Mouse (Mus musculus) midbrain, embryonic 13.5 days (tissue): Measurements from ENCODE around the gene Rag2. TPM values are rescaled to one million over a fixed set of nuclear protein-coding genes. Genes with fewer than 3 reads are reported as not detected.

ENCODE experiments used
- ATAC-seq: fragments of 200-750 bp; cut with Nextera tagmentation; 2 replicates; pipeline ENCODE4 v1.8.0; 2017; ENCODE audit warnings: mild to moderate bottlenecking, moderate TSS enrichment, moderate library complexity
- H3K27ac ChIP-seq: fragments of 300-500 bp; sonication (generic); 2 replicates; pipeline ENCODE4 v1.5.1; 2015; ENCODE audit warnings: inconsistent platforms, mild to moderate bottlenecking, moderate library complexity
- H3K27me3 ChIP-seq: fragments of 300-500 bp; sonication (generic); 2 replicates; pipeline ENCODE4 v1.6.1; 2015; ENCODE audit warnings: mild to moderate bottlenecking, inconsistent platforms
- H3K36me3 ChIP-seq: fragments of 300-500 bp; sonication (generic); 2 replicates; pipeline ENCODE4 v1.6.1; 2015; ENCODE audit warnings: mild to moderate bottlenecking, inconsistent platforms
- H3K4me1 ChIP-seq: fragments of 300-500 bp; sonication (generic); replicated peaks from 2 replicates; pipeline ENCODE4 v1.6.1; 2015; ENCODE audit warnings: inconsistent platforms
- H3K4me2 ChIP-seq: fragments of 300-500 bp; sonication (generic); replicated peaks from 2 replicates; pipeline ENCODE4 v1.6.1; 2015; ENCODE audit warnings: moderate library complexity, mild to moderate bottlenecking, inconsistent platforms
- H3K4me3 ChIP-seq: fragments of 300-500 bp; sonication (generic); replicated peaks from 2 replicates; pipeline ENCODE4 v1.5.1; 2015; ENCODE audit warnings: mild to moderate bottlenecking, inconsistent platforms
- H3K9ac ChIP-seq: fragments of 300-500 bp; sonication (generic); replicated peaks from 2 replicates; pipeline ENCODE4 v1.6.1; 2015; ENCODE audit warnings: mild to moderate bottlenecking, inconsistent platforms
- H3K9me3 ChIP-seq: fragments of 300-500 bp; sonication (generic); 2 replicates; pipeline ENCODE4 v1.6.1; 2016; ENCODE audit warnings: mild to moderate bottlenecking, inconsistent platforms
- WGBS: fragments of 180-500 bp; shearing (Covaris S2); methylation state at CpG from one replicate; pipeline ENCODE4 v1.1.7; 2015; 5-methylcytosine and 5-hydroxymethylcytosine counted together
- polyA plus RNA-seq: library from polyadenylated mRNA; unstranded; fragments of >200 nt; fragmentation: Nextera tagmentation; extraction: Ambion mirVana; gene quantifications from 2 replicates; pipeline ENCODE4 v1.2.1, GENCODE M21; 2015

Rag2 gene
- polyA plus RNA-seq, 1 experiment from 2014 or later = not detected

DNA sequence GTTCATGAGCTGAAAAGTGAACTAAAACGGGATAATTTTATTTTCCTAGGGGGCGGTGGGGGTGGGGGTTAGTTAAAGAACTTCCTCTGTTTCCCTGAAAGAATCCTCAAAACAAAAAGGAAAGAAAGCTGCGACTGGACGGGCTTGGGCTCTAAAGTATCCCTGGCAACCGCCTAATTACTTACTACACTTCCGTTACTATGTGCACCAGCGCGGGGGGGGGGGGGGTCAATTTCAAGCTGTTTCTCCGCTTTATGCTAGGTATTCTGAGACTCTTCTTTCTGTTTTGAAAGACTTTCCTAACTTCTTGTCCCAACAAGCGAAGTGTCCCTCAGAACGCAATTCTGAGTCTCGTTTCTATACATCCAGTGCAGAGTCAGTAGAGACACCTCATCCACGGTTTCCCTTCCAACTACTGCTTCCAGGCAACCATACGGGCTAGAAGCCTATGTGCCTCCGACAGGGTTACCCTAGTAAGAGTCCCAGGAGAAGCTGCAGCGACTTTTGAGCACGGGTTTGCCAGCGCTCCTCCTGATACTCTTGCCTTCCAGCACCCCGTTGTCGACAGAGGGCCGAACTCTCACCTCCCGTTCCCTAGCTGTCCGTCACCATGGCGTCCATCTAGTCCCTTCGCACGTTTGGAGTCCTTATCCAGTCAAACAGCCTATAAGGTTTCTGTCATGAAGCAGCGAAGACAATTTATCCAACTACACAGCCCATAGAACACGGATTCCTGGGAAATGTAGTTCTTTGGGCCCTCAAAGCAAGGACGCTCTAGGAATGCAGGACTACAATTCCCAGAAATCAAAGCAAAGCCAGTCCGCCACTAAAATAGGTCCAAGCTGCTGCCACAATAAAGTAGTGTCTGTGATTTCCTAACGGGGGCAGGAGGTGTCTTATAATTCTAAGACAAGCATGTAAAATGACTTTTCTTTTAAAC is 4.0 kb downstream of the Rag2 start:
- under 1% methylated on average over 31 of the region's 31 CpGs for WGBS
- no peaks in the 10 kb centered on the region for H3K9me3 ChIP-seq
- H3K4me1 ChIP-seq = peaks cover 23% of the 10 kb centered on the region
- H3K4me3 ChIP-seq = peak overlapping the region; percentile 74
- H3K4me2 ChIP-seq = peak overlapping the region; percentile 71
- peak overlapping the region; percentile 68 for H3K9ac ChIP-seq
- peak overlapping the region; percentile 93 for H3K27ac ChIP-seq
- no peaks in the 10 kb centered on the region for H3K36me3 ChIP-seq
- peaks cover 8% of the 10 kb centered on the region; the same call in 1 of the 2 replicates for H3K27me3 ChIP-seq
- peak; percentile 99 for ATAC-seq

DNA sequence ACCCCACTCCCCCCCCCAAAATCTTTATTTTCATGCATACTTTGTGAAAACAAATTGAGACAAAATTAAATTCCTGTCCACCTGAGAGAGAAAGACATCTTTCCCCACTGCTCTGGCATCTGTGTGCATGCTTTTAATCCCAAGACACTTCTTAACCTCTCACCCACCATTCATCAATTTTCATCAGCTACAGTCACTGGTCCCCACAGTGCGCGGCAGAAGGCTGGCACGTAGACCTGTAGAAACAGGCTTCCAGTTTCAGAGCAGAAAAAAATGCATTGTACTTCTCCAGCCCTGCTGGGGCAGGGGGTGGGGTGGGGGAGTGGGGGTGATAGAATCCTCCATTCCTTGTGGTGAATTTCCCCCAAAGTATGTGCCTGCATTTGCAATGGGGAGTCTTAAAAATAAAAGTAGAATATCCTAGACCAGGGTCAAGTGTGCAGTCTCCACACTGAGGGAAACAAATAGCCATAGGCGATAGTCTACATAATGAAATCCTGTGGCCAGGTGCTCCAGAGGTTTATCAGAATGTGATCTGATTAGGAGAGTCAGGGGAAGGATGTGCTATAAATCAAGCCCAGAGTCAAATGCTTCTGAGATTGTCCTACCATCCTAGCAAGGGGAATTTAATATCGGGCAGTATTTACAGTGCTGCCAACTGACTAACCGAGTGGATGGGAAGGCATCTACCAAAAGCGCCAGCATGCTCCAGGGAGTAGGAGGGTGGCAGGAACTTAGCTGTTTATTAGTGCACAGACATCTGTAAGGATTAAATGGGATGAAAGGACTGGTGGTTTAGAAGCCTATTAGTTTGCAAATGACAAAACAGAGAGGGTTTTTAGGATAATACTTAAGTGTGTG is 14.7 kb downstream of the Rag2 start:
- Histone ChIP-seq H3K4me1 (peaks cover 7% of the 10 kb centered on the region), H3K27ac (no peak overlapping the region), H3K4me3 (no peak overlapping the region), H3K4me2 (no peak overlapping the region), H3K9ac (no peak overlapping the region), H3K9me3 (no peaks in the 10 kb centered on the region), H3K27me3 (no peaks in the 10 kb centered on the region), H3K36me3 (no peaks in the 10 kb centered on the region)
- no peak for ATAC-seq
- WGBS = 73% methylated on average over 7 of the region's 7 CpGs

DNA sequence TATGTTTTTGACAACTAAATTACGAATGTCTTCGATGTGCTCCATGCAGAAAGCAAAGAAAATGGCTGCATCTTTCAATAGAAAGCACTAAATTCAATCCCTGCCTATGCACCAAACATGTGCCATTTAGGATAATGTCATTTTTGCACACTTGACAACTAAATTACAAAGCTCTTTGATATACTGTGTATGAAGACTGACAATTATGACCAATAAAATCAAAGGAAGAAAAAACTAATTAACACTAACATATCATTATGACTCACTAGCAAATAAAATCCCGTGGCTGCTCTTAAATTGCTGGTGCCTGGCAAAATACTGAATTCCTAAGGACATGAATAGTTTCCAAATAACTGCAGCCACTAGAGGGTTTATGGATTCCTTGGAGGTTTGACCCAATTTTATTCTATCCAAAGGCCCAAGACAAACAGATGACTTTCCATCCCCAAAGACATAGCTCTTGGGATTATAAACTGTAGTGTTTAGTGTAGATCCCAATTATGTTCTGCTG is 15.4 kb downstream of the Rag2 start:
- Histone ChIP-seq H3K9me3 (no peaks in the 10 kb centered on the region), H3K4me1 (peaks cover 7% of the 10 kb centered on the region), H3K36me3 (no peaks in the 10 kb centered on the region), H3K27ac (no peak overlapping the region), H3K4me2 (no peak overlapping the region), H3K27me3 (no peaks in the 10 kb centered on the region), H3K4me3 (no peak overlapping the region), H3K9ac (no peak overlapping the region)
- WGBS = 72% methylated on average over 3 of the region's 3 CpGs
- no peak for ATAC-seq

DNA sequence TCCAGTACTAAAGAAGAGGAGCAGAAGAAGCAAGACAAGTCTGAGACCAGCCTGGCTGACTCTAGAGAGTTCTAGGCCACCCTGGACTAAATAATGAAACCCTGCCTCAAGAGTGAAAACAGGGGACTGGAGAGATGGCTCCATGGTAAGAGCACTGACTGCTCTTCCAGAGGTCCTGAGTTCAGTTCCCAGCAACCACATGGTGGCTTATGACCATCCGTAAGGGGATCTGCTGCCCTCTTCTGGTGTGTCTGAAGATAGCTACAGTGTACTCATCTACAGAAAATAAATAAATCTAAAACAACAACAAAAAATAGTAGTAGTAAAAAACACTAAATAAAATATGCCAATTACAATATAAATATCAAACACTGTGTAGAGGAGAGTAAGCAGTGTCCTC is 21.3 kb downstream of the Rag2 start:
- Histone ChIP-seq H3K27ac (no peak overlapping the region), H3K27me3 (no peaks in the 10 kb centered on the region), H3K4me1 (no peaks in the 10 kb centered on the region), H3K36me3 (no peaks in the 10 kb centered on the region), H3K4me3 (no peak overlapping the region), H3K9ac (no peak overlapping the region), H3K4me2 (no peak overlapping the region), H3K9me3 (no peaks in the 10 kb centered on the region)
- ATAC-seq = no peak
- WGBS = 96% methylated on average over 1 of the region's 1 CpGs

DNA sequence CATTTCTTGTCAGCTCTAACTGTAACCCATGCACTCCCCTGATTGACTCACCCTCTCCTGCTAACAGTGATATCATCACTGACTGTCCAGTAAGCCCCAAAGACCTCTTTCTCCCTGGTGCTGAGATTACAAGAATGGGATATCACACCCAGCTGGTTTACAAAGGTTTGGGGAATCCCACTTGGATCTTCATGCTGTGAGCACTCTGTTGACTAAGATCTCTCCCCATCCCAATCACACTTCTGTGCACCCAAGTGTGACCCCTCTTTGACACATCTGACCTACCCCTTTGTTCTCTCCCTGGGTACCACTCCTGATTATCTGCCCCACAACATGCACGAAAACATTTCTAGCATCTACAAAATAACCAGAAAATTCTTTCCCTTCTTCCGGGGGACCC is 23.8 kb downstream of the Rag2 start:
- H3K27ac ChIP-seq = no peak overlapping the region
- no peak overlapping the region for H3K4me2 ChIP-seq
- H3K9ac ChIP-seq = no peak overlapping the region
- H3K9me3 ChIP-seq = no peaks in the 10 kb centered on the region
- H3K4me1 ChIP-seq = peaks cover 9% of the 10 kb centered on the region
- H3K27me3 ChIP-seq = 0 out of 2 replicates have a peak, but pooled peaks cover 5% of the 10 kb centered on the region
- 40% methylated on average over 2 of the region's 2 CpGs for WGBS
- no peak for ATAC-seq
- no peak overlapping the region for H3K4me3 ChIP-seq
- no peaks in the 10 kb centered on the region for H3K36me3 ChIP-seq

DNA sequence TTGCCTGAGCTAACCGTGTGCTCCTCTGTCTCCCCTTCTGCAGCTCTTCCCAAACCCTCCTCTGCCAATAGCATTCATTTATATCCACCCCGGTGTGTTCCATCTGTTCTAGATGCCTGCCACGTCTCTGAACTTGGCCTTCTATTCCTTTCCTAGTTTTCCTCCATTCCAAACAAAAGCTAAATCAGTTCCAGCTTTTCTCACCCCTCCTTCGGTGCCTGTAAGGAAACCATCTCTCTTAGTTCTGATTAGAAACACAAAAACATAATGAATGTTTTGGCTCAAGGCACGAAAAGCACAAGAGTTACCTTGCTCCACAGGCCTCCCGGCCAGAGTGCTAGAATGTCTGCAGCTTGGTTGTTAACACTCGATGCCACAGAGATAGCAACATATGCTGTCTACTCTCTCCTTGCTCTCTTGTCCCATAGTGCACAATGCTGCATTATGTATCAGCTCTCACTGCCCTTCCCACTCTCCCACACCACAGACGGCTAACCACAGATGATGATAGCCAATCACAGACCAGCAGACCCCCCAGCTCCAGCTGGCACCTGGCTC is 24.7 kb downstream of the Rag2 start, which contains the start of the genes Rag1 and B230118H07Rik:
Gene Rag1, minus strand, starts transcription at position 388 of the 558 bp plus-strand sequence.
Gene B230118H07Rik, minus strand, starts transcription at position 419 of the 558 bp plus-strand sequence.
- Histone ChIP-seq H3K27ac (no peak within 1 kb of the TSS; the same call in 1 of the 2 replicates), H3K4me2 (no peak within 1 kb of the TSS), H3K4me1 (peaks cover 9% of the 10 kb centered on the region), H3K9ac (no peak within 1 kb of the TSS), H3K36me3 (no peaks in the 10 kb centered on the region), H3K4me3 (no peak within 1 kb of the TSS), H3K27me3 (peaks cover 9% of the 10 kb centered on the region; the same call in 1 of the 2 replicates), H3K9me3 (no peaks in the 10 kb centered on the region)
- no peak for ATAC-seq
- WGBS = 45% methylated on average over 8 of the region's 8 CpGs

DNA sequence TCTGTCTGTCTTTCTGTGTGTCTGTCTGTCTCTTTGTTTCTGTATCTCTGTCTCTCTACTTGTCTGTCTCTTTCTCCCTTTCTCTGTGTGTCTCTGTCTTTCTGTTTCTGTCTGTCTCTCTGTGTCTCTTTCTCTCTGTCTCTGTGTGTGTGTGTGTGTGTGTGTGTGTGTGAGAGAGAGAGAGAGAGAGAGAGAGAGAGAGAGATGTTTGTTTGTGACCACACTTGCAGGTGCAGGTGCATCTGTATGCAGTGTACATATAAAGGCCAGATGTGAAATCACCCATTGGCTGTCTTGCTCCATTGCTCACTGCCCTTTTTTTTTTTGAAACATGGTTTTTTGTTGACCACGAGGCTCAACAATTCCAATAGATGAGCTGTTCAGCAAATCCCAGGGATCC is 25.9 kb downstream of the Rag2 start:
- 58% methylated on average over 1 of the region's 1 CpGs for WGBS
- Histone ChIP-seq H3K4me3 (no peak overlapping the region), H3K4me1 (peaks cover 9% of the 10 kb centered on the region), H3K9ac (no peak overlapping the region), H3K27me3 (peaks cover 12% of the 10 kb centered on the region; the same call in 1 of the 2 replicates), H3K36me3 (no peaks in the 10 kb centered on the region), H3K27ac (no peak overlapping the region), H3K4me2 (no peak overlapping the region), H3K9me3 (no peaks in the 10 kb centered on the region)
- no peak for ATAC-seq

DNA sequence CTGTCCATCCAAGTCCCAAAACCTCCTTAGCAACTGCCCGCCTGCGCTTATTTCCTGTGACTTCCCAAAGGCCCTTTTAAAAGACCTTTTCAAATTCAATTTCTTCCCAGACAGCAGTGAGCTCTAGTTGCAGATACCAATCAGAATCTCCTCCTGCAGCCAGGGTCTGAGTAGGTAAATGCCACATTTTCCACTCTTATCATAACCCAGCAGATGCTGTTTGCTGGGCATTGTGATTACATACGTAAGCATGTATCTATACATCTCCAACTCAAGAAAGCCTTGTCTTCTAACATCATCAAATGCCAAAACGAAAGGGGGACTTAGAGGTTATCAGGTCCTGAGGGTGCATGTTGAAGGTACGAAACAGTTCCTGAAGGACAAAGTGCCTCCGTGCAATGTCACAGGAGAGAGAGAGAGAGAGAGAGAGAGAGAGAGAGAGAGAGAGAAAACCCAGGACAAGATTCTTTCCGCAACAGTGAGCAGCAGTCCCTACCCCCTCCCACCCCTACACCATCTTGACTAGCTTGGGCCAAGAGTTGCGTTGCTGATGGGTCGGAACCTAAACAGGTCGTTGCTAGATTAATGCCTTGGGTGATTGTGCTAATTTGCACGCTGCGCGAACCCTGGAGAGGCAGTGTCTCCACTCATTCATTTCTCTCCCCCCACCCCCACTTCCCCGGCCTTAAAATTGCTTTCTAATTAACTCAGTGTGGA is 27.8 kb downstream of the Rag2 start:
- Histone ChIP-seq H3K4me3 (peak overlapping the region; percentile 37), H3K9ac (no peak overlapping the region; the same call in 1 of the 2 replicates), H3K4me2 (peak overlapping the region; percentile 72), H3K36me3 (no peaks in the 10 kb centered on the region), H3K27ac (no peak overlapping the region), H3K9me3 (no peaks in the 10 kb centered on the region), H3K4me1 (peaks cover 9% of the 10 kb centered on the region), H3K27me3 (peaks cover 12% of the 10 kb centered on the region; the same call in 1 of the 2 replicates)
- WGBS = 27% methylated on average over 14 of the region's 14 CpGs
- peak; percentile 82 for ATAC-seq

DNA sequence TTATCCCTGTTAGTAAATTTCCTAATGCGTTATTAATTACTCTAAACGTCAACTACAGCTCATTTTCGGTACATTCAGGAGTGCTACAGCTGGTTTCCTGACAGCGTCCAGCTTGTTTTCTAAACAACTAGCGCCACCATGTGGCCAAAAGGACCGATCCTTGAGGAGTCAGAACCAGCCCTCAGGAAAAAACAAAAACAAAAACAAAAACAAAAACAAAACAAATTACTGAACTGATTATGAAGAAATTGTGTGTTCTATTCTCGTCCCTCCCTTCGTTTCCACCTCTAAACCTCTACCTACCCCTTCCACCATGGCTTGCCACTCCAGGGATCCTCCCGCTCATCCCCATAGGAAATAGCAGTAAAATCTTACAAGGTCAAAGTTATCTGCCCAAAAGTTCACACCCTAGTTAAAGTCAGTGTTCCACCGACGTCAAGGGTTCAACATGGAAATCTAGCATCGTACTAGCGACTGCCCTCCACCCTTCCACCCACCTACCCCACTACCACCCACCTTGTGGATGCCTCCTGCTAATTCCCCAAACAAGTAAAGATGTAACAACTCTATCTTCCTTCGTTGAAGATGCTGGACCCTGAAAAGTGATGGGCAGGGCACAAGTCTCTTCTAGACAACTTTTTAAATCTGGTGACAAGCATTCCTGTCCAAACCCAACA is 28.5 kb downstream of the Rag2 start:
- H3K4me1 ChIP-seq = peaks cover 9% of the 10 kb centered on the region
- no peaks in the 10 kb centered on the region for H3K36me3 ChIP-seq
- no peak overlapping the region for H3K27ac ChIP-seq
- no peaks in the 10 kb centered on the region for H3K9me3 ChIP-seq
- 17% methylated on average over 14 of the region's 14 CpGs for WGBS
- H3K27me3 ChIP-seq = peaks cover 12% of the 10 kb centered on the region; the same call in 1 of the 2 replicates
- peak; percentile 81 for ATAC-seq
- H3K4me2 ChIP-seq = peak overlapping the region; percentile 72
- H3K9ac ChIP-seq = no peak overlapping the region; the same call in 1 of the 2 replicates
- H3K4me3 ChIP-seq = peak overlapping the region; percentile 37

DNA sequence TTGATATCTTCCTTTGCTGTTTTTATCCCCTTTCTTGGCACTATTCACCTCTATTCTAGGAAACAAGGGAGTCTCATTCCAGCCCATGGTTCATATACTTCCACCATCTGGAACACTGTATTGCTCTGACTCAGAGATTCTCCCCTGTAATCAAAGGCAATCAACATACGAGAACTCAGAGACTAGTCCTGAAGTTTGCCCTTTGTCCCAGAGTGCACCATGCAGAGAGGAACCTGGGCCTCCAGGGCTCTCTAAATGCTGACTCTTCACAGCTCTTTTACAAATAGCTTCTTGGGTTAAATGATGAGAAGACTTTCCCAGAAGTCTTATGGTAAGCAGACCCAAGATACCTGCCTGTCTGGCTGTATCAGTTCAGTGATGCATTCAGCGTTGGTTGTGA is 36.0 kb downstream of the Rag2 start:
- no peaks in the 10 kb centered on the region for H3K36me3 ChIP-seq
- no peak overlapping the region for H3K4me3 ChIP-seq
- H3K27ac ChIP-seq = no peak overlapping the region
- WGBS = 81% methylated on average over 2 of the region's 2 CpGs
- H3K4me1 ChIP-seq = no peaks in the 10 kb centered on the region; the same call in 1 of the 2 replicates
- H3K9ac ChIP-seq = no peak overlapping the region
- H3K9me3 ChIP-seq = no peaks in the 10 kb centered on the region
- H3K4me2 ChIP-seq = no peak overlapping the region
- no peaks in the 10 kb centered on the region for H3K27me3 ChIP-seq
- no peak for ATAC-seq
